Mouse (Mus musculus) ovary, postnatal 36 days (tissue): Measurements from ENCODE around the gene Atrnl1.

Source experiments
- DNase-seq: peaks from one replicate; pipeline ENCODE4 v3.0.0; 2022; ENCODE audit warnings: low spot score, mixed read lengths

Gene Atrnl1

GRCm38 (mm10) chr19:57610058-57610475 is 767 bp upstream of the Atrnl1 start:
- no peak for DNase-seq

- peak; percentile 67 for DNase-seq
These were observed 701 bp downstream of the Atrnl1 start for GRCm38 (mm10) chr19:57611291-57612178.

GRCm38 (mm10) chr19:57612179-57612472 is 1.3 kb downstream of the Atrnl1 start:
- DNase-seq, result no peak

- no peak for DNase-seq
These were observed 5.3 kb downstream of the Atrnl1 start for GRCm38 (mm10) chr19:57615972-57616621.

GRCm38 (mm10) chr19:57619088-57619487 is 8.3 kb downstream of the Atrnl1 start:
- no peak for DNase-seq

DNA sequence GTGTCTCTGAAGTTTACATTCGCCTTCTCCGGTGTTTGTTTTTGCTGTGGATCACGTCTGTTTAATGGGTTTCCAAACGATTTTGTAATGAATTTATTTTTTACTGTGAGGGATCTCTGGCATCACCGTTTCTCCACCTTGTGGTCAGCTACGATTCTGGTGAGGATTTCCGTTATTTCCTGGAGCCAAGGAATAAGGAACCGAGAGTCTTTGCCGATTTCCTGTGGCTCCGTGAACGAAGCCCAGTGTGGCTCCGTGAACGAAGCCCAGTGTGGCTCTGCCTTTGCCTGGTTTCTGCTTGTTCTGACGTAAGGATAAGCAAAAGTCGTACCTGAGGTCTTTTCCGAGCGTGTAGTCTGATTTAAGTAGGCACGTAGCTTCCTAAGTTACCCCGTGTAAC is 11.0 kb downstream of the Atrnl1 start:
- DNase-seq, result no peak

- no peak for DNase-seq
These were observed 14.9 kb downstream of the Atrnl1 start for GRCm38 (mm10) chr19:57625738-57626137.

DNA sequence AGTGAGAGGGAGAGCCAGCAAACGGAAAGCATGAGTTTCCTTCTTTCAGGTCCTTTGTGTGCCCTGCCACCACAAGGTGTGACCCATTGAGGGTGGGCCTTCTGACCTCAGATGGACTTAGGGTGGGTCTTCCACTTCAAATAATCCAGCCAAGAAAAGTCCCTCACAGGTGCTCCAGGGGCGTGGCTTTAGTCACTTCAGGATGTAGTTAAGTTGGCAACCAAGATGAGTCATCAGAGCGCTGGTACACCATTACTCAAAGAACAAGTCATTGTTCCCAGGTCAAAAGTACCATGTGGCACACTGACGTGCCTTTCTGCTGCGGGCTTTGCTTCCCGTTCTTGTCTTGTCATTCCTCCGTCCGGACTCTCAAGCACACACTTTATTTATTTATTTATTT is 16.4 kb downstream of the Atrnl1 start:
- no peak for DNase-seq

DNA sequence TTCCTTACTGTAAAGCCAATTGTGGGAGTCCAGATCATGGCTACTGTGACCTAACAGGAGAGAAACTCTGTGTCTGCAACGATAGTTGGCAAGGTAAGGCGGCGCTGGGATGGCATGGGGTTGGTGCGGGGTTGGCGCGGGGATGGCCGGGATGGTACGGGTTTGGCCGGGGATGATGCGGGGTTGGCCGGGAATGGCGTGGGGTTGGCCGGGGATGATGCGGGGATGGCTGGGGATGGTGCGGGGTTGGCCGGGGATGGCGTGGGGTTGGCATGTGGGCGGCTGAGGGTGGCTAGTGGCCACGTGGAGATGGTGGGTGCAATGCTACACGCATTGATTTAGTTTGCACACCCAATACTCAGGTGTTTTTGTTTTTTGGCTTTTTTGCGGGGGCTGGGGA is 31.7 kb downstream of the Atrnl1 start:
- DNase-seq, result no peak

GRCm38 (mm10) chr19:57642980-57643379 is 32.1 kb downstream of the Atrnl1 start:
- DNase-seq, result no peak

DNA sequence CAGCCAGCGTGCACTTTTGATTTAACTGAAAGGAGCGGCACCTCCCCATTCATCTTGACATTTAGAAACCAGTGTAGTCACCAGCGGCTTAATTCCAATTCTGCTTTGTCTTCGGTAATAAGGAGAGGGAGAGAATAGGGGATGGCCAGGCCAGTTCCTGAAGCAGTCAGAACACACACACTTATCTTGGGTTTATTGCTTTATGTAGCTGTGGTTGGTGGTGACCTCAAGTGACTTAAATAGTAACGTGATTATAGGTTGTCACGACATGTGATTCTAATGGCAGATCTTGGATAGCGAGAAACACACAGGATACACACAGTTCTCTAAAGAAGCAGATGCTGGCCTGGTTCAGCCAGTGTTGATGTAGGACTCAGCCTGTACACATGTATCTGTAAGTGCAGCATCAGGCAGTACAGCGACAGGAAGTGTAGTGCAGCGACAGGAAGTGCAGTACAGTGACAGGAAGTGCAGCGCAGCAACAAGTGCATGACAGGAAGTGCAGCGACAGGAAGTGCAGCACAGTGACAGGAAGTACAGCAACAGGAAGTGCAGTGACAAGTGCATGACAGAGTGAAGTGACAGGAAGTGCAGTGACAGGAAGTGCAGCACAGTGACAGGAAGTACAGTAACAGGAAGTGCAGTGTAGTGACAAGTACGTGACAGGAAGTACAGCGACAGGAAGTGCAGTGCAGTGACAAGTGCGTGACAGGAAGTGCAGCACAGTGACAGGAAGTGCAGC is 37.5 kb downstream of the Atrnl1 start:
- no peak for DNase-seq

DNA sequence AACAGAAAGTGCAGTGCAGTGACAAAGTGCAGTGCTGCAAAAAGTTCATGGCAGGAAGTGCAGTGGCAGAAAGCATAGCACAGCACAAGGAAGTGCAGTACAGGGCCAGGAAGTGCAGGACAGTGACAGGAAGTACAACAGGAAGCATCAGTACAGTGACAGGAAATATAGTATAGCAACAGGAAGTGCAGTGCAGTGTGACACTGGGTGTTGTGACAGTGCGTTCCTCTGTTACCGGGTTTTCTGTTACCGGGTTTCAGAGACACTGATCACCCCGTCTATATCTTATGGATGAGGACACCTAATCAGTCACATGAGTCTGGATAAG is 38.1 kb downstream of the Atrnl1 start:
- no peak for DNase-seq

DNA sequence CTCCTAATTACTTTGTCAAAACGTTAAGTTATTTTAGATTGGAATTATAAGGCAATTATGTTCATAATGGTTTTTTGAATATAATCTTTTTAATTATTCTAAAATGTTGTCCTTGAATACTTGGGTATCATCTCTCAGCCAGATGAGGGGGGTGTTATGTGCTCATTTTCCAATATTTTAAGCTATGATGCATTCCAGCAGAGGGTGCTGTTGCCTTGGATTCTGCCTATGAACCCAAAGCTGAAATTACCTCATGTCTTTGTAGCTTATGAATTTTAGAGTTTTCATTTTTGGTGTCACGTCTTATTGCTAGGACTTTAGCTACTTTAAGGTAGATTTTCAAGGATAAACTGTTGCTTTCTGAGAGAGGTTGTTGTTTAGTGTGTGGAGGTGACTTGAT is 44.2 kb downstream of the Atrnl1 start:
- DNase-seq, result peak; percentile 21

DNA sequence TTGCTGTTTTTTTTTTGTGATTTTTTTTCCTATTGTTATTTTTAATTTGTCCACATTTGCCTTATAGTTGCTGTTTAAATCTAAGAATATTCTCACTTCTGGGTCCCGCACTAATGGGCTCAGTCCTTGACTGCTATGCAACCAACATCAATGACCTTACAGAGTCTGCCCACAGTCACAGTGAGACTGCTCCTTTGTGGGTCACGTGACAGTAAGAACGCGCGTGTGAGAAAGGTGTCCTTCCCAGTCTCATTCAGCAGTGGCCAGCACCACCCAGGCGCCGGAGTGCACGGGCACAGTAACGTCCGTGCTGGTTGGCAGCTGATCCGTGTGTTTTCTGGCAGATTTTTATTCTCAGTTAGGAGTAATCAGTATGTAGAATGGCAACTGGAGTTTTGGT is 44.7 kb downstream of the Atrnl1 start:
- no peak for DNase-seq

DNA sequence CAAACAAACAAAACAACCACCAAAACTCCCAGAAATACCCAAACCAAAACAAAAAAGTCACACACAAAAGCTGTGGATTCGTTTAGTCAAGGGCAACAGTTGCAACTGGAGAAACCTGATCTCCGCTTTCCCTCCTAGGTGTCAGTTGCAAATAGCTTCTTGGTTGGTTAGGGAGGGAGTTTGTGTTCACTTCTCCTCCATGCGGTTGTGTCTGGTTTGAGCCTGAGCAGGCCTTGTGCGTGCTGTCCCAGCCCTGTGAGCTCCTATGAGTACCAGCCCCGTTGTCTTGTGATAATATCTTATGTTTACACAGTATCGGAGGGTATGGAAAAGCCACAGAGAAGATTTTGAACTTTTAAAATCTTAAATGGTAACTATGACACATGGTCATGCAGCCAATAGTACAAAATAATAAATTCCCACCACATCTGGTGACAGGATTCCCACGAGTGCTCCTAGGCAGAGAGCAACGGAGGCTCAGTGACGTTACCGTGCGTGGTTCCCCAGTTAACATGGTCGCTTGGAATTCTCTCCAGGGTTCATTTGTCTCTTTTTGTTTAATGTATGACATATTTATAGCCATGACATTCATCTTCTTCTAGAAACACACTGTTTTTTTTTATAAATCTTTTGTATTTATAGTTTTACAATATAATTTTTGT is 46.7 kb downstream of the Atrnl1 start:
- DNase-seq, result no peak

- no peak for DNase-seq
These were observed 47.6 kb downstream of the Atrnl1 start for GRCm38 (mm10) chr19:57658111-57659091.

DNA sequence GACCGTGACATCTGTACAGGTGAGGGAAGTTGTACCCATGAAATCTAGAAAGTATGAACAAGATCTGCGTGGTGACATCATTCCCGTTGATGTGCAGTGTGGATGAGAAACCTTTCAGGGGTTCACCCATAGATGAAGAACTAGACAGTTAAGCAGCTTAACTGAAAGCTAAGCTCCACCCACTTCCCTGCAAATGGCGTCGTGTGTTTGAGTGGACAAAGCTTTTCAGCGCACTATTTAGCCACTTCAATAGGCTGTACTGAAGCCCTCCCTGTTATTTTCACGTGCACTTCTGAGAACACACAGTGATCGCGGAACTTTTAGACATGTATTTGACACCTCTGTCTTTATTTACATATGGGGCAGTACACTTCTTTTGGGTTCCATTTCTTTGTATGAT is 56.2 kb downstream of the Atrnl1 start:
- no peak for DNase-seq

DNA sequence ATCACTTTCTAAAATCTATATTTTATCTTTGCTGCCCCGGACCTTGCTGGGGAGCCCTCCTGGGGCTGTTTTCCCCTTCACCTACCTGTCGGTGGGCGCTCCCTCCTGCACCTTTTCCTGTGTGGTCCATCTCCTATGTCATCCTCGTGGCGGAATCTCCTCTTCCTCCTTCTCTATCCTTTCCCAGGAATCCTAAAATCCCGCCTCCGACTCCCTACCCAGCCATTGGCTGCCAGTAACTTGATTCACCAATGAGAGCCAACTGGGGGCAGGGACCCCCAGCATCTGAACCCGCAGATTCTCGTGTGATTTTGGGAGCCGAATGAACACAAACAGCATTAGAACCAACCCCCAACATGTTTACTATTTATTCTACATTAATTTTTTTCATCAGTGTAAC is 57.1 kb downstream of the Atrnl1 start:
- no peak for DNase-seq

DNA sequence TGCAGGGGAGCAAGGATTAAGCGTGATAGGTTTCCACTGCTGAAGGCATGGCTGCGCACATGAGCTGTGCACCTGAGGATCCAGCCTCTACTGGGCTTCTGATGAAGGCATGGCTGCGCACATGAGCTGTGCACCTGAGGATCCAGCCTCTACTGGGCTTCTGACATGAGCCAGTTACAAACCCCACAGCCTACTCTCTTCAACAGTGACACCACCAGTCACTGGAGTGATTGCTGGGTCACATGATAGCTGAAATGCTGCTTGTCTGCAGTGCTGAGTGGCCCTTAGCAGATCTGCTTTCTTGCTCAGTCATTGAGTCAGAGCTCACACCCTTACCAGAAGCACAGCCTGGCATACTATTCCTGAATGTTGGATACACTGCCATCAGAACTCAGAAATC is 68.6 kb downstream of the Atrnl1 start:
- no peak for DNase-seq

- no peak for DNase-seq
These were observed 75.8 kb downstream of the Atrnl1 start for GRCm38 (mm10) chr19:57686596-57686995.

- no peak for DNase-seq
These were observed 81.7 kb downstream of the Atrnl1 start for GRCm38 (mm10) chr19:57692566-57692965.
